Mouse (Mus musculus) spleen, adult 2 months (tissue): ENCODE data around the gene Omp. TPM values are rescaled to one million over a fixed set of nuclear protein-coding genes. Genes with fewer than 3 reads are reported as not detected.
A peak's percentile ranks its signal among the peaks of the same experiment; 100 is the strongest.

Experiments used
- DNase-seq, 2 experiments: peaks; one replicate each; pipeline versions ENCODE4 v3.0.0 to v3.0.0-alpha.2; 2012 to 2021; ENCODE audit warnings: low spot score in 2 of 2, low read depth in 1 of 2
- H3K27ac ChIP-seq: fragments of 200-500 bp; 2 replicates; pipeline ENCODE4 v1.5.1; 2012; ENCODE audit warnings: low read length, inconsistent platforms; ENCODE audit not compliant: insufficient read depth
- H3K27me3 ChIP-seq: fragments of 200-500 bp; 2 replicates; pipeline ENCODE4 v1.6.1; 2012; ENCODE audit warnings: mild to moderate bottlenecking, moderate library complexity, low read length, inconsistent platforms; ENCODE audit not compliant: control insufficient read depth, insufficient read depth
- H3K36me3 ChIP-seq: fragments of 200-500 bp; 2 replicates; pipeline ENCODE4 v1.6.1; 2012; ENCODE audit warnings: mild to moderate bottlenecking, low read length, inconsistent platforms; ENCODE audit not compliant: control insufficient read depth, insufficient read depth
- H3K4me1 ChIP-seq: fragments of 200-500 bp; 2 replicates; pipeline ENCODE4 v1.6.1; 2011; ENCODE audit warnings: inconsistent platforms; ENCODE audit not compliant: control insufficient read depth, insufficient read depth, insufficient read length
- H3K4me3 ChIP-seq: fragments of 200-500 bp; 2 replicates; pipeline ENCODE4 v1.5.1; 2011; ENCODE audit warnings: mild to moderate bottlenecking, inconsistent platforms; ENCODE audit not compliant: insufficient read depth, insufficient read length; ENCODE audit errors: extremely low read depth
- CTCF ChIP-seq: fragments of 200-500 bp; IDR thresholded peaks from 2 replicates; pipeline ENCODE4 v1.5.1; 2011; ENCODE audit warnings: mild to moderate bottlenecking, inconsistent platforms; ENCODE audit not compliant: insufficient read depth, insufficient read length, insufficient replicate concordance; ENCODE audit errors: extremely low read depth
- POLR2A ChIP-seq: fragments of 200-500 bp; IDR thresholded peaks from 2 replicates; pipeline ENCODE4 v1.6.1; 2011; ENCODE audit warnings: low read depth, low read length, inconsistent platforms
- WGBS: fragments of 180-500 bp; shearing (Covaris S2); methylation state at CpG from one replicate; pipeline ENCODE4 v1.1.7; 2018; 5-methylcytosine and 5-hydroxymethylcytosine counted together
- polyA plus RNA-seq: library from polyadenylated mRNA; depleted of rRNA; stranded (reverse); fragments of >200 nt; gene quantifications from 2 replicates; pipeline ENCODE4 v1.2.3, GENCODE M21; 2012

The Omp gene
- polyA plus RNA-seq, 1 experiment, result 0.60 TPM

DNA sequence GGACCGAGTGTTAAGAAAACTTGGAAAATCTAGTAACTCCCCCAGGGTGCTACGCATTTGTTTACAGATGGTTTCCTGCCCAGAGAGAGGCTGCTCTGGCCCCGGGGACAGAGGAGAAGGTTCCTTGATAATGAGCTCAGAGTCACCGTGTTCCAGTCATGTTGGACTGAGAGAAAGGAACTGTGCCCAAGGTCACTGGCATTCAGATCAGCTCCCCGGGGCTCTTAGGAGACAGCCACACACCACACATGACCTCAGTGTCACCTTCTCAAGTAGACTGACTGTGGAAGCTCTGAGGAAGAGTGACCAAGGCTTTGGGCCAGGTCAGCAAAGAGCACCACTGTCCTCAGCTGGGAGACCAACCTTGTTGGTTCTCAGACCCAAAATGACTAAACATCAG lies 20.6 kb downstream of the Omp start:
- H3K27me3 ChIP-seq, result no peaks in the 10 kb centered on the region
- H3K27ac ChIP-seq, result no peak overlapping the region
- H3K36me3 ChIP-seq, result peaks cover 3% of the 10 kb centered on the region; the same call in 1 of the 2 replicates
- TF ChIP-seq CTCF, result no peak
- TF ChIP-seq POLR2A, result no peak
- H3K4me3 ChIP-seq, result no peak overlapping the region
- 81% methylated on average over 5 of the region's 5 CpGs for WGBS
- H3K4me1 ChIP-seq, result no peaks in the 10 kb centered on the region; the same call in 1 of the 2 replicates
- no peak for DNase-seq

DNA sequence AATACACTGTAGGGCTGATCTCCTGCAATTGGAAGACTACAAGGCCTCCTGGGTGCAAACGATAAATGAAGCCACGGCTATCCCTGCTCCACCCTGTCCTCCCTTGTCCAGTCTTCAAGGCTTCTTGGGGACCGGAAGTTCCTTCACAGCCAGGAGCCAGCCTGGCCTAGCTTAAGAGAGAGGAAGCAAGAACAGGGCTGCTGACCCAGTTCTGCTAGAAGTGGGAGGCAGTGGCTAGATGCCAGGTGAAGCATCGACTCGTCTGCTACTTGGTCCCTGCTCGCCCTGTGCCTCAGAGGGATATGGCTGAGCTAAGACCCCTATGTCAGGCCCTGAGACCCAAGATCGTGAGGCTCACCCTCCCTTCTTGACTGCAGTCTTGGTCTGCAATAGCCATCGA lies 23.6 kb downstream of the Omp start:
- TF ChIP-seq CTCF (no peak), POLR2A (no peak)

DNA sequence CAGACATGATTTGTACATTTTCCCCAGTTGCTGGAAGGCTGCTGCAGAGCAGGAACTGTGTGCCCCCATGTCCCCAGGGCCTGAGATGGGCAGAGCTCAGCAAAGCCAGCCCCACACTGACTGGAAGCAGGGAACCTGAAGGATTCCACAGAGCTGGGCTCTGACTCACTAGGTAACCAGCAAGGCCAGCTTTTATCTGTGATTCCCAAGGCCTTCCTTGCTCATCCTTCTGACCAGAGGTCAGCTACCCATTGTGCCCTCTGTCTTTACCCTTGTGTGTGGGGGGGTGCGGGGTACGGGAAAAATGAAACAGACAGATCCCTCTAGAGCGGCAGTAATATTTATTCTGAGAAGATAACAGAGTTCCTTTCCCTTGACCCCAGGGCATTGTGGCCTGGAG lies 24.1 kb downstream of the Omp start:
- Histone ChIP-seq H3K27ac (no peak overlapping the region), H3K4me3 (no peak overlapping the region), H3K36me3 (peaks cover 3% of the 10 kb centered on the region; the same call in 1 of the 2 replicates), H3K27me3 (no peaks in the 10 kb centered on the region), H3K4me1 (no peaks in the 10 kb centered on the region; the same call in 1 of the 2 replicates)
- WGBS, result 85% methylated on average over 3 of the region's 3 CpGs
- TF ChIP-seq CTCF (no peak), POLR2A (no peak)
- no peak for DNase-seq

More for the DNA sequence above, 23.6 kb downstream of the Omp start:
- WGBS, result 78% methylated on average over 8 of the region's 8 CpGs
- Histone ChIP-seq H3K36me3 (peaks cover 3% of the 10 kb centered on the region; the same call in 1 of the 2 replicates), H3K4me3 (no peak overlapping the region), H3K27me3 (no peaks in the 10 kb centered on the region), H3K27ac (no peak overlapping the region), H3K4me1 (no peaks in the 10 kb centered on the region; the same call in 1 of the 2 replicates)
- DNase-seq, result no peak

- Histone ChIP-seq H3K4me3 (peak overlapping the region; percentile 42; the same call in 1 of the 2 replicates), H3K27ac (no peak overlapping the region), H3K4me1 (no peaks in the 10 kb centered on the region; the same call in 1 of the 2 replicates), H3K36me3 (peaks cover 2% of the 10 kb centered on the region; the same call in 1 of the 2 replicates), H3K27me3 (no peaks in the 10 kb centered on the region)
- WGBS, result 3% methylated on average over 7 of the region's 7 CpGs
- peak; percentile 50 to 67 for DNase-seq
- TF ChIP-seq CTCF, result peak; percentile 82; the same call in 1 of the 2 replicates
- TF ChIP-seq POLR2A, result no peak
Observed at GRCm38 (mm10) chr7:98120325-98120724, 25.0 kb downstream of the Omp start.

DNA sequence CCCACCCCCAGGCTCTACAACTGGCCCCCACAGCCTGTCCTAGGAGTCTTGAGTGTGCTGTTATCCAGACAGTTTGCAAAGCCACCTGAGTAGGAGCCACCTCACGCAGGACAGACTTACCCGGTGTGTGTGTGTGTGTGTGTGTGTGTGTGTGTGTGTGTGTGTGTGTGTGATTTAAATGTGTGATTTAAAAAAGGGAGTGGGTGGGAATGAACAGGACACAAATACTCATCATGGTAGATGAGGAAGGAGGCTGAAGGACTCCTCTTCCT lies 25.4 kb downstream of the Omp start:
- no peak overlapping the region for H3K27ac ChIP-seq
- H3K4me3 ChIP-seq, result no peak overlapping the region
- no peaks in the 10 kb centered on the region; the same call in 1 of the 2 replicates for H3K4me1 ChIP-seq
- peaks cover 2% of the 10 kb centered on the region; the same call in 1 of the 2 replicates for H3K36me3 ChIP-seq
- no peaks in the 10 kb centered on the region for H3K27me3 ChIP-seq
- 83% methylated on average over 2 of the region's 2 CpGs for WGBS
- no peak for TF ChIP-seq CTCF
- TF ChIP-seq POLR2A, result no peak
- no peak for DNase-seq

- H3K27ac ChIP-seq, result no peak within 1 kb of the TSS
- peaks cover 2% of the 10 kb centered on the region; the same call in 1 of the 2 replicates for H3K36me3 ChIP-seq
- H3K4me1 ChIP-seq, result no peaks in the 10 kb centered on the region; the same call in 1 of the 2 replicates
- H3K27me3 ChIP-seq, result no peaks in the 10 kb centered on the region
- no peak for TF ChIP-seq CTCF
- TF ChIP-seq POLR2A, result no peak
- 63% methylated on average over 9 of the region's 9 CpGs for WGBS
- no peak for DNase-seq
- H3K4me3 ChIP-seq, result peak within 1 kb of the TSS; percentile 42; the same call in 1 of the 2 replicates
Observed at GRCm38 (mm10) chr7:98119179-98119960, 25.9 kb downstream of the Omp start, which contains the start of gene Myo7a. Gene Myo7a (minus strand): TSS chr7:98119524.

GRCm38 (mm10) chr7:98117012-98117660 lies 28.2 kb downstream of the Omp start:
- H3K27ac ChIP-seq, result no peak overlapping the region
- 40% methylated on average over 11 of the region's 11 CpGs for WGBS
- DNase-seq, result no peak
- no peaks in the 10 kb centered on the region for H3K27me3 ChIP-seq
- H3K36me3 ChIP-seq, result no peaks in the 10 kb centered on the region
- no peaks in the 10 kb centered on the region; the same call in 1 of the 2 replicates for H3K4me1 ChIP-seq
- no peak overlapping the region for H3K4me3 ChIP-seq
- no peak for TF ChIP-seq POLR2A
- no peak for TF ChIP-seq CTCF
